Mouse (Mus musculus) frontal cortex, postnatal 10 days (tissue): ENCODE results near the gene Gm11983.
"Not testable (repeated sequence)": the region's sequence is repeated elsewhere in the genome, so short reads cannot be mapped to it uniquely, and the experiment has no call there.

Source experiments
- DNase-seq, 2 experiments: peaks; one replicate each; pipeline ENCODE4 v3.0.0; 2022; ENCODE audit warnings: low spot score in 2 of 2, mixed read lengths in 1 of 2

Gm11983 gene

GRCm38 (mm10) chr11:6837554-6837953 lies at the start of gene Gm11983:
TSS of gene Gm11983 (minus strand) at chr11:6837654.
- DNase-seq = no peak

- not testable (repeated sequence) for DNase-seq
Observed at GRCm38 (mm10) chr11:6883045-6883444, 45.6 kb upstream of the Gm11983 start.

- DNase-seq = no peak
Observed at GRCm38 (mm10) chr11:6881614-6882013, 44.2 kb upstream of the Gm11983 start.

GRCm38 (mm10) chr11:6877740-6878139 lies 40.3 kb upstream of the Gm11983 start:
- DNase-seq = no peak

- DNase-seq = no peak
Observed at GRCm38 (mm10) chr11:6870947-6871346, 33.5 kb upstream of the Gm11983 start.

- DNase-seq = no peak
Observed at GRCm38 (mm10) chr11:6865536-6865935, 28.1 kb upstream of the Gm11983 start.

- no peak for DNase-seq
Observed at GRCm38 (mm10) chr11:6862185-6862584, 24.7 kb upstream of the Gm11983 start.

- DNase-seq = no peak
Observed at GRCm38 (mm10) chr11:6859898-6860858, 22.7 kb upstream of the Gm11983 start.

- DNase-seq = no peak
Observed at GRCm38 (mm10) chr11:6859096-6859495, 21.6 kb upstream of the Gm11983 start.

- no peak for DNase-seq
Observed at GRCm38 (mm10) chr11:6855942-6856341, 18.5 kb upstream of the Gm11983 start.

GRCm38 (mm10) chr11:6853366-6853765 lies 15.9 kb upstream of the Gm11983 start:
- DNase-seq = not testable (repeated sequence)

GRCm38 (mm10) chr11:6843831-6844230 lies 6.4 kb upstream of the Gm11983 start:
- DNase-seq = no peak

GRCm38 (mm10) chr11:6842160-6842559 lies 4.7 kb upstream of the Gm11983 start:
- no peak for DNase-seq

- DNase-seq = no peak
Observed at GRCm38 (mm10) chr11:6840775-6841174, 3.3 kb upstream of the Gm11983 start.

GRCm38 (mm10) chr11:6834636-6835035 lies 2.8 kb downstream of the Gm11983 start:
- no peak for DNase-seq

GRCm38 (mm10) chr11:6833731-6834130 lies 3.7 kb downstream of the Gm11983 start:
- no peak for DNase-seq

GRCm38 (mm10) chr11:6831931-6832330 lies 5.5 kb downstream of the Gm11983 start:
- no peak for DNase-seq

- DNase-seq = no peak
Observed at GRCm38 (mm10) chr11:6828196-6828595, 9.3 kb downstream of the Gm11983 start.

- no peak for DNase-seq
Observed at GRCm38 (mm10) chr11:6826157-6826556, 11.3 kb downstream of the Gm11983 start.

- DNase-seq = no peak
Observed at GRCm38 (mm10) chr11:6823176-6823575, 14.3 kb downstream of the Gm11983 start.

GRCm38 (mm10) chr11:6814486-6814885 lies 23.0 kb downstream of the Gm11983 start:
- no peak for DNase-seq

- not testable (repeated sequence) for DNase-seq
Observed at GRCm38 (mm10) chr11:6802879-6803278, 34.6 kb downstream of the Gm11983 start.

GRCm38 (mm10) chr11:6790690-6791089 lies 46.8 kb downstream of the Gm11983 start:
- no peak for DNase-seq
